Mouse (Mus musculus) C2C12 (cell line): ENCODE results near the gene Eipr1.

Source experiments
- CEBPB ChIP-seq: IDR thresholded peaks from one replicate; pipeline ENCODE4 v1.6.1; 2011; ENCODE audit warnings: low read depth, mild to moderate bottlenecking, control low read depth, moderate library complexity
- CTCF ChIP-seq: IDR thresholded peaks from one replicate; pipeline ENCODE4 v1.5.1; 2011; ENCODE audit not compliant: control insufficient read depth, insufficient read depth, insufficient read length
- FOSL1 ChIP-seq: IDR thresholded peaks from one replicate; pipeline ENCODE4 v1.8.0; 2011; ENCODE audit warnings: mild to moderate bottlenecking, low read length; ENCODE audit not compliant: poor library complexity, insufficient read depth, severe bottlenecking
- MAX ChIP-seq: IDR thresholded peaks from one replicate; pipeline ENCODE4 v1.6.1; 2011; ENCODE audit warnings: mild to moderate bottlenecking, control low read depth
- MYOD1 ChIP-seq: IDR thresholded peaks from one replicate; pipeline ENCODE4 v1.6.1; 2011; ENCODE audit warnings: low read depth; ENCODE audit not compliant: control insufficient read depth, insufficient read length
- MYOG ChIP-seq: IDR thresholded peaks from one replicate; pipeline ENCODE4 v1.6.1; 2011; ENCODE audit not compliant: control insufficient read depth, insufficient read length; ENCODE audit errors: extremely low read depth
- USF1 ChIP-seq: IDR thresholded peaks from one replicate; pipeline ENCODE4 v1.6.1; 2011; ENCODE audit warnings: low read depth, mild to moderate bottlenecking, control low read depth, moderate library complexity

- TF ChIP-seq USF1 (no peak), CTCF (no peak), CEBPB (no peak), MYOG (no peak), MYOD1 (no peak), MAX (no peak), FOSL1 (no peak)
Observed at GRCm38 (mm10) chr12:28906016-28906415, 154.4 kb downstream of the Eipr1 start.
